ENCODE assay signal across 22 mouse cellular contexts in the genomic region with DNA sequence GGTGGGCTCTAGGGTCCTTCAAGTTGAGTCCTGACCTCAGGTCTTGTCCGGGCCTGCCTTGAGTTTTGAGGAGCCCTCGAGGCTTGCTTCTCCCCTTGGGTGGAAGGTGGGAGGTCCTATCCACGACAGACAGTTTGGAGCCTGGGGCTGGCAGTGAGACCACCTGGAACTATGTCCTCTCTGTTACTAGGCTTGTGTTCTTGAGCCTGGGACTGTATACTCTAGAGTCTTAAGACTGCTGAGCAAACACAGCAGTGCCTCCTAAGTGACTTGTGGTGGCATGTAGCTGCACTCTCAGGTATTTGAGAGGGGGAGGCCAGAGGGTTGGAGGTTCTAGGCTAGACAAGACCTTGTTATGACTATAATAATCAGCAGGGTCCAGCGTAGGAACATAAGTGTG. TPM values are rescaled to one million over a fixed set of nuclear protein-coding genes. Genes with fewer than 3 reads are reported as not detected.
A peak's percentile ranks its signal among the peaks of the same experiment; 100 is the strongest.
DNase-seq lines count a peak whose midpoint lies in the region; ATAC-seq lines count a peak whose summit lies in the region.
"Had no signal": no experiment of that assay in that cellular context is flagged by ENCODE, and none has a peak within 500 bp of the region (broad histone marks: within the 10 kb centered on the region; RNA-seq: fewer than 3 reads in every experiment).

No protein-coding gene starts in this region.

- no peak for DNase-seq in heart, adult 8-10 months (ENCODE audit: low spot score)
- DNase-seq in kidney, adult 11 months = no peak
- DNase-seq in midbrain, embryonic 10.5 days (ENCODE audit: low spot score) = no peak
- DNase-seq in liver, embryonic 11.5 days (ENCODE audit: low spot score) = no peak
- DNase-seq: adrenal gland, adult 2 months; cerebellum, adult 11-12 months; cerebellum, postnatal 10 days; gastrocnemius, postnatal 14 days; liver; right cerebral cortex, adult 18-20 months; right cerebral cortex, postnatal 4 days; thymus, postnatal 25 days had no signal

- ATAC-seq in heart, embryonic 15.5 days (replicated peaks; ENCODE audit: insufficient number of reproducible peaks, insufficient read depth, low FRiP score, low read depth) = no peak
- no peak for ATAC-seq in kidney, embryonic 15.5 days (replicated peaks; ENCODE audit: low FRiP score)
- ATAC-seq in midbrain, embryonic 13.5 days = no peak
- no peak for ATAC-seq in liver, embryonic 11.5 days (replicated peaks; ENCODE audit: low FRiP score)
- ATAC-seq: hindbrain, postnatal 0 days; intestine, embryonic 16.5 days had no signal

- no peak overlapping the region for H3K9ac ChIP-seq in heart, embryonic 15.5 days
- no peak overlapping the region for H3K9ac ChIP-seq in kidney, embryonic 15.5 days
- H3K9ac ChIP-seq in midbrain, embryonic 13.5 days (replicated peaks) = no peak overlapping the region
- no peak overlapping the region for H3K9ac ChIP-seq in liver, embryonic 11.5 days (ENCODE audit: low read depth, low read length)
- H3K9ac ChIP-seq: forebrain, embryonic 12.5 days; neural tube, embryonic 15.5 days had no signal

- H3K36me3 ChIP-seq in heart, embryonic 15.5 days = no peaks in the 10 kb centered on the region
- no peaks in the 10 kb centered on the region for H3K36me3 ChIP-seq in kidney, embryonic 15.5 days
- H3K36me3 ChIP-seq in midbrain, embryonic 10.5 days = no peaks in the 10 kb centered on the region
- no peaks in the 10 kb centered on the region for H3K36me3 ChIP-seq in midbrain, embryonic 13.5 days
- H3K36me3 ChIP-seq in liver, embryonic 11.5 days (ENCODE audit: control insufficient read depth, insufficient read depth, low read length) = no peaks in the 10 kb centered on the region
- H3K36me3 ChIP-seq: forebrain, embryonic 12.5 days; limb, embryonic 10.5 days; neural tube, embryonic 15.5 days had no signal

- no peak overlapping the region for H3K4me2 ChIP-seq in heart, embryonic 15.5 days
- H3K4me2 ChIP-seq in kidney, embryonic 15.5 days = no peak overlapping the region
- no peak overlapping the region for H3K4me2 ChIP-seq in midbrain, embryonic 13.5 days (replicated peaks)
- no peak overlapping the region for H3K4me2 ChIP-seq in liver, embryonic 11.5 days
- H3K4me2 ChIP-seq: forebrain, embryonic 12.5 days; midbrain, embryonic 11.5 days; neural tube, embryonic 15.5 days had no signal

- 77% methylated on average over 4 of the region's 4 CpGs for WGBS in heart, embryonic 15.5 days
- 79% methylated on average over 4 of the region's 4 CpGs for WGBS in kidney, embryonic 15.5 days
- 89% methylated on average over 4 of the region's 4 CpGs for whole genome bisulfite sequencing in midbrain, embryonic 10.5 days
- WGBS in midbrain, embryonic 13.5 days = 91% methylated on average over 4 of the region's 4 CpGs
- WGBS in liver, embryonic 11.5 days = 72% methylated on average over 4 of the region's 4 CpGs

- H3K27me3 ChIP-seq in heart, embryonic 15.5 days = 0 out of 2 replicates have a peak, but pooled peaks cover 5% of the 10 kb centered on the region
- H3K27me3 ChIP-seq in kidney, embryonic 15.5 days = no peaks in the 10 kb centered on the region
- H3K27me3 ChIP-seq in midbrain, embryonic 10.5 days (ENCODE audit: low read depth, poor library complexity, severe bottlenecking) = no peaks in the 10 kb centered on the region
- no peaks in the 10 kb centered on the region for H3K27me3 ChIP-seq in midbrain, embryonic 13.5 days
- 0 out of 2 replicates have a peak, but pooled peaks cover 3% of the 10 kb centered on the region for H3K27me3 ChIP-seq in liver, embryonic 11.5 days (replicated peaks; ENCODE audit: control insufficient read depth, insufficient read depth, low read length)
- H3K27me3 ChIP-seq: forebrain, embryonic 12.5 days; neural tube, embryonic 15.5 days had no signal

- no peaks in the 10 kb centered on the region for H3K4me1 ChIP-seq in heart, embryonic 15.5 days (replicated peaks)
- H3K4me1 ChIP-seq in kidney, embryonic 15.5 days = no peaks in the 10 kb centered on the region
- peaks cover 6% of the 10 kb centered on the region for H3K4me1 ChIP-seq in midbrain, embryonic 10.5 days
- H3K4me1 ChIP-seq in midbrain, embryonic 13.5 days (replicated peaks) = peaks cover 8% of the 10 kb centered on the region; the same call in 1 of the 2 replicates
- no peaks in the 10 kb centered on the region for H3K4me1 ChIP-seq in liver, embryonic 11.5 days (replicated peaks; ENCODE audit: control insufficient read depth, insufficient read depth, low read length)
- H3K4me1 ChIP-seq: neural tube, embryonic 15.5 days had no signal

- H3K9me3 ChIP-seq in heart, embryonic 15.5 days (replicated peaks) = no peaks in the 10 kb centered on the region
- H3K9me3 ChIP-seq in kidney, embryonic 15.5 days (replicated peaks) = no peaks in the 10 kb centered on the region
- H3K9me3 ChIP-seq in midbrain, embryonic 10.5 days (replicated peaks) = no peaks in the 10 kb centered on the region
- H3K9me3 ChIP-seq in midbrain, embryonic 13.5 days = no peaks in the 10 kb centered on the region
- H3K9me3 ChIP-seq in liver, embryonic 11.5 days (ENCODE audit: control insufficient read depth, low read length) = no peaks in the 10 kb centered on the region
- H3K9me3 ChIP-seq: forebrain, embryonic 12.5 days; limb, embryonic 10.5 days; neural tube, embryonic 15.5 days had no signal

- no peak overlapping the region for H3K4me3 ChIP-seq in heart, embryonic 15.5 days
- no peak overlapping the region for H3K4me3 ChIP-seq in kidney, embryonic 15.5 days (replicated peaks)
- no peak overlapping the region for H3K4me3 ChIP-seq in midbrain, embryonic 10.5 days
- H3K4me3 ChIP-seq in midbrain, embryonic 13.5 days (replicated peaks) = no peak overlapping the region
- no peak overlapping the region for H3K4me3 ChIP-seq in liver, embryonic 11.5 days (ENCODE audit: low read depth, low read length)
- H3K4me3 ChIP-seq: forebrain, embryonic 12.5 days; limb, embryonic 10.5 days; neural tube, embryonic 15.5 days had no signal

- 0 out of 2 replicates have a peak overlapping the region, but pooled peaks have one; percentile 16 for H3K27ac ChIP-seq in heart, embryonic 15.5 days
- peak overlapping the region; percentile 11; the same call in 1 of the 2 replicates for H3K27ac ChIP-seq in kidney, embryonic 15.5 days
- 0 out of 2 replicates have a peak overlapping the region, but pooled peaks have one; percentile 0 for H3K27ac ChIP-seq in midbrain, embryonic 10.5 days (replicated peaks)
- H3K27ac ChIP-seq in midbrain, embryonic 13.5 days = no peak overlapping the region
- no peak overlapping the region for H3K27ac ChIP-seq in liver, embryonic 11.5 days (ENCODE audit: low read depth, low read length)
- H3K27ac ChIP-seq: forebrain, embryonic 12.5 days; hindbrain, postnatal 0 days; limb, embryonic 10.5 days; neural tube, embryonic 15.5 days had no signal

RNA-seq across cellular contexts. Expression of a gene that starts 14.1 kb away (rescaled TPM):
- polyA plus RNA-seq in heart, embryonic 15.5 days (2015; fragmentation: Nextera tagmentation; extraction: Ambion mirVana) = 1.6 and 2.0 TPM in 2 replicates
- total RNA-seq in heart, adult 8-10 months (2022) = 1 to 10 TPM; 4.1 to 6.9 (median 4.3) TPM
- polyA plus RNA-seq in kidney, embryonic 15.5 days (2015; fragmentation: Nextera tagmentation; extraction: Ambion mirVana) = 2.0 and 2.6 TPM in 2 replicates
- 0.93 and 1.0 TPM in 2 replicates for polyA plus RNA-seq in midbrain, embryonic 10.5 days (2016; fragmentation: Nextera tagmentation; extraction: Ambion mirVana)
- 0.71 and 0.82 TPM in 2 replicates for polyA plus RNA-seq in midbrain, embryonic 13.5 days (2015; fragmentation: Nextera tagmentation; extraction: Ambion mirVana)
- polyA plus RNA-seq in liver, embryonic 11.5 days (2014; fragmentation: Nextera tagmentation; extraction: Ambion mirVana) = 0.21 and 0.38 TPM in 2 replicates
- total RNA-seq: MEL had no signal

RNA-seq across cellular contexts. Expression of a gene that starts 50.0 kb away (rescaled TPM):
- 54.4 and 86.9 TPM in 2 replicates for polyA plus RNA-seq in heart, embryonic 15.5 days (2015; fragmentation: Nextera tagmentation; extraction: Ambion mirVana)
- total RNA-seq in heart, adult 8-10 months (2022) = 10 to 100 TPM; 15.9 to 19.3 (median 17.1) TPM
- 40.5 and 49.9 TPM in 2 replicates for polyA plus RNA-seq in kidney, embryonic 15.5 days (2015; fragmentation: Nextera tagmentation; extraction: Ambion mirVana)
- polyA plus RNA-seq in midbrain, embryonic 10.5 days (2016; fragmentation: Nextera tagmentation; extraction: Ambion mirVana) = 2.6 and 4.9 TPM in 2 replicates
- 4.2 and 4.7 TPM in 2 replicates for polyA plus RNA-seq in midbrain, embryonic 13.5 days (2015; fragmentation: Nextera tagmentation; extraction: Ambion mirVana)
- polyA plus RNA-seq in liver, embryonic 11.5 days (2014; fragmentation: Nextera tagmentation; extraction: Ambion mirVana) = 44.1 and 47.1 TPM in 2 replicates

Comparison
In these comparisons a context has a peak if more than half of its experiments do, and no peak if none do; other contexts are left out.
1. H3K27ac ChIP-seq: peak in heart, embryonic 15.5 days (single experiment), kidney, embryonic 15.5 days (single experiment) and midbrain, embryonic 10.5 days (single experiment); none in midbrain, embryonic 13.5 days (single experiment) and liver, embryonic 11.5 days (single experiment).